Mouse (Mus musculus): ENCODE measurements at regions not wholly inside any gene's neighbourhood (a gene's known extent, or its start where the extent isn't known, plus 50 kb on each side); places are given as distances from the start of the nearest gene placed in this dataset.

GRCm38 (mm10) chr6:15865271-15865670 is 144.8 kb downstream of the Mdfic start:
- H3K9ac ChIP-seq: no peak overlapping the region
- ATAC-seq (ENCODE audit: low FRiP score) (no peak), DNase-seq (ENCODE audit: low spot score) (no peak)
- H3K36me3 ChIP-seq (replicated peaks; ENCODE audit: control insufficient read depth, insufficient read depth): no peaks in the 10 kb centered on the region
- no peaks in the 10 kb centered on the region for H3K27me3 ChIP-seq (ENCODE audit: control insufficient read depth, insufficient read depth, low read length)
- no peak overlapping the region for H3K4me3 ChIP-seq (replicated peaks; ENCODE audit: low read length)
- H3K4me2 ChIP-seq (replicated peaks): no peak overlapping the region
- no peak overlapping the region for H3K27ac ChIP-seq
- WGBS: 87% methylated on average over 3 of the region's 3 CpGs
- H3K9me3 ChIP-seq (ENCODE audit: control insufficient read depth, low read length): no peaks in the 10 kb centered on the region
- H3K4me1 ChIP-seq (replicated peaks; ENCODE audit: control insufficient read depth, insufficient read depth, low read length): no peaks in the 10 kb centered on the region

DNA sequence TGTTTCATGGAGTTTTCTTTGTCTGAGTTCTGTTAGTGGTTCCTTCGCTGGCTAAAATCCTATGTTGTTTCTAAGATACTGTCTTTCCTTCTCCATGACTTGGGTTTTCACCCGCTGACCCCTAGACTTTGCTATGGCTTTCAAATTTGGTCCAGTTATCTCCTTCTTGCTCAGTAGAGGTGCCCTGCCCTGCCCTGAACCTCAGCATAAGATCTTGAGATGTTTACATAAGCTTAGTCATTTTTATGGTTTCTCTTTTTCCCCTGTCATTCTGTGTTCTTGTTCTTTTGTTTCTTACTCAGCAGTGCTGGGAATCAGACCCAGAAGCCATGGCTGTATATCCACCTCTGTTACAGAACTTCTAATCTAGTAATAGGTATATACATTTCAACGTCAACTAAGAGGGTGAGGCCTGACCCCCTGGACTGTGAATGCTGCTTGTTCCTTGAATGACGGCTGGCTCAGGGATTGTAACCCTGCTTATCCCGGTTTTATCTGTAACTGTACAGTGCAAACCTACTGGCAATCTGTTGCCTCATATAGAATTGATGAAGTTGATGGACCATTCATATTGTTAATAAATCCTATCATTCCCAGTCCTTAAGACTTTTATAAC is 161.9 kb downstream of the Mdfic start:
- 96% methylated on average over 5 of the region's 5 CpGs for WGBS
- no peaks in the 10 kb centered on the region for H3K9me3 ChIP-seq (ENCODE audit: control insufficient read depth, low read length)
- no peak overlapping the region for H3K9ac ChIP-seq
- H3K27me3 ChIP-seq (ENCODE audit: control insufficient read depth, insufficient read depth, low read length): no peaks in the 10 kb centered on the region
- H3K4me2 ChIP-seq (replicated peaks): no peak overlapping the region
- H3K36me3 ChIP-seq (replicated peaks; ENCODE audit: control insufficient read depth, insufficient read depth): no peaks in the 10 kb centered on the region
- DNase-seq (ENCODE audit: low spot score) (no peak), ATAC-seq (ENCODE audit: low FRiP score) (no peak)
- no peak overlapping the region for H3K4me3 ChIP-seq (replicated peaks; ENCODE audit: low read length)
- H3K27ac ChIP-seq: no peak overlapping the region
- no peaks in the 10 kb centered on the region for H3K4me1 ChIP-seq (replicated peaks; ENCODE audit: control insufficient read depth, insufficient read depth, low read length)

GRCm38 (mm10) chr6:15893066-15893465 is 172.6 kb downstream of the Mdfic start:
- Histone ChIP-seq H3K9ac (no peak overlapping the region), H3K4me2 (replicated peaks) (no peak overlapping the region), H3K27ac (no peak overlapping the region), H3K27me3 (ENCODE audit: control insufficient read depth, insufficient read depth, low read length) (no peaks in the 10 kb centered on the region), H3K4me3 (replicated peaks; ENCODE audit: low read length) (no peak overlapping the region), H3K4me1 (replicated peaks; ENCODE audit: control insufficient read depth, insufficient read depth, low read length) (no peaks in the 10 kb centered on the region), H3K9me3 (ENCODE audit: control insufficient read depth, low read length) (no peaks in the 10 kb centered on the region), H3K36me3 (replicated peaks; ENCODE audit: control insufficient read depth, insufficient read depth) (no peaks in the 10 kb centered on the region)
- ATAC-seq (ENCODE audit: low FRiP score) (no peak), DNase-seq (ENCODE audit: low spot score) (no peak)
- 90% methylated on average over 5 of the region's 5 CpGs for WGBS

GRCm38 (mm10) chr6:15900495-15900894 is 180.0 kb downstream of the Mdfic start:
- Histone ChIP-seq H3K27me3 (ENCODE audit: control insufficient read depth, insufficient read depth, low read length) (no peaks in the 10 kb centered on the region), H3K4me1 (replicated peaks; ENCODE audit: control insufficient read depth, insufficient read depth, low read length) (no peaks in the 10 kb centered on the region), H3K9ac (no peak overlapping the region), H3K4me3 (replicated peaks; ENCODE audit: low read length) (no peak overlapping the region), H3K36me3 (replicated peaks; ENCODE audit: control insufficient read depth, insufficient read depth) (no peaks in the 10 kb centered on the region), H3K27ac (no peak overlapping the region), H3K9me3 (ENCODE audit: control insufficient read depth, low read length) (no peaks in the 10 kb centered on the region), H3K4me2 (replicated peaks) (no peak overlapping the region)
- DNase-seq (ENCODE audit: low spot score): no peak
- ATAC-seq (ENCODE audit: low FRiP score): no peak

- DNase-seq (ENCODE audit: low spot score) (no peak), ATAC-seq (ENCODE audit: low FRiP score) (peak; percentile 48; the same call in 1 of the 2 replicates)
- Histone ChIP-seq H3K9ac (no peak overlapping the region), H3K4me3 (replicated peaks; ENCODE audit: low read length) (no peak overlapping the region), H3K9me3 (ENCODE audit: control insufficient read depth, low read length) (no peaks in the 10 kb centered on the region), H3K4me1 (replicated peaks; ENCODE audit: control insufficient read depth, insufficient read depth, low read length) (no peaks in the 10 kb centered on the region), H3K36me3 (replicated peaks; ENCODE audit: control insufficient read depth, insufficient read depth) (no peaks in the 10 kb centered on the region), H3K27ac (no peak overlapping the region), H3K4me2 (replicated peaks) (no peak overlapping the region), H3K27me3 (ENCODE audit: control insufficient read depth, insufficient read depth, low read length) (no peaks in the 10 kb centered on the region)
- WGBS: 36% methylated on average over 2 of the region's 2 CpGs
Measured at GRCm38 (mm10) chr6:15902665-15903274, 182.3 kb downstream of the Mdfic start.

- Histone ChIP-seq H3K27me3 (ENCODE audit: control insufficient read depth, insufficient read depth, low read length) (no peaks in the 10 kb centered on the region), H3K9me3 (ENCODE audit: control insufficient read depth, low read length) (no peaks in the 10 kb centered on the region), H3K4me3 (replicated peaks; ENCODE audit: low read length) (no peak overlapping the region), H3K27ac (no peak overlapping the region), H3K4me1 (replicated peaks; ENCODE audit: control insufficient read depth, insufficient read depth, low read length) (no peaks in the 10 kb centered on the region), H3K4me2 (replicated peaks) (no peak overlapping the region), H3K9ac (no peak overlapping the region), H3K36me3 (replicated peaks; ENCODE audit: control insufficient read depth, insufficient read depth) (no peaks in the 10 kb centered on the region)
- DNase-seq (ENCODE audit: low spot score) (no peak), ATAC-seq (ENCODE audit: low FRiP score) (peak; percentile 14)
- 73% methylated on average over 1 of the region's 1 CpGs for WGBS
Measured at GRCm38 (mm10) chr6:15910420-15911167, 190.1 kb downstream of the Mdfic start.

DNA sequence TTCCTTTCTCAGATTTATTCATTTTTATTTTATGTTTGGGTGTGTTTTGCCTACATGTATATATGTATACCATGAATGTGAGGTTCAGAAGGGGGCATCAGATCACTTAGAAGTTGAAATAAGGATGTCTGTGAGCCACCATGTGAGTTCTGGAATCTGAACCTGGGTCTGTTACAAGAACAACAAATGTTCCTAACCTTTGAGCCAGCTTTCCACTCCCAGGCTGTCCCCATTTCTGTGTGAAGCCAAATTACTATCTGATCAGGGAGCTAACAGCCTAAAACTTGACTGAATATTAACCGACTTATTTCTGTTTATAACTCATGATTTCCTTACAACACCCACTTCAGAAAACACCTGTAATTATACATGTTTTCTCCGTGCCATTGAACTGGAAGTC is 209.2 kb downstream of the Mdfic start:
- H3K27me3 ChIP-seq (ENCODE audit: control insufficient read depth, insufficient read depth, low read length): no peaks in the 10 kb centered on the region
- H3K27ac ChIP-seq: no peak overlapping the region
- H3K4me2 ChIP-seq (replicated peaks): no peak overlapping the region
- no peaks in the 10 kb centered on the region for H3K9me3 ChIP-seq (ENCODE audit: control insufficient read depth, low read length)
- no peak overlapping the region for H3K9ac ChIP-seq
- 90% methylated on average over 2 of the region's 2 CpGs for WGBS
- no peak overlapping the region for H3K4me3 ChIP-seq (replicated peaks; ENCODE audit: low read length)
- no peak for ATAC-seq (ENCODE audit: low FRiP score)
- DNase-seq (ENCODE audit: low spot score): no peak
- H3K36me3 ChIP-seq (replicated peaks; ENCODE audit: control insufficient read depth, insufficient read depth): no peaks in the 10 kb centered on the region
- no peaks in the 10 kb centered on the region for H3K4me1 ChIP-seq (replicated peaks; ENCODE audit: control insufficient read depth, insufficient read depth, low read length)

- DNase-seq (ENCODE audit: low spot score) (no peak), ATAC-seq (ENCODE audit: low FRiP score) (no peak)
- 89% methylated on average over 2 of the region's 2 CpGs for WGBS
- Histone ChIP-seq H3K4me2 (replicated peaks) (no peak overlapping the region), H3K4me3 (replicated peaks; ENCODE audit: low read length) (no peak overlapping the region), H3K9me3 (ENCODE audit: control insufficient read depth, low read length) (no peaks in the 10 kb centered on the region), H3K36me3 (replicated peaks; ENCODE audit: control insufficient read depth, insufficient read depth) (no peaks in the 10 kb centered on the region), H3K27ac (no peak overlapping the region), H3K4me1 (replicated peaks; ENCODE audit: control insufficient read depth, insufficient read depth, low read length) (no peaks in the 10 kb centered on the region), H3K27me3 (ENCODE audit: control insufficient read depth, insufficient read depth, low read length) (no peaks in the 10 kb centered on the region), H3K9ac (no peak overlapping the region)
Measured at GRCm38 (mm10) chr6:15950251-15950650, 229.8 kb downstream of the Mdfic start.

- peak; percentile 35 for DNase-seq (ENCODE audit: low spot score)
- ATAC-seq (ENCODE audit: low FRiP score): no peak
- Histone ChIP-seq H3K9me3 (ENCODE audit: control insufficient read depth, low read length) (no peaks in the 10 kb centered on the region), H3K4me3 (replicated peaks; ENCODE audit: low read length) (no peak overlapping the region), H3K4me2 (replicated peaks) (no peak overlapping the region), H3K27ac (no peak overlapping the region), H3K9ac (no peak overlapping the region), H3K27me3 (ENCODE audit: control insufficient read depth, insufficient read depth, low read length) (no peaks in the 10 kb centered on the region), H3K4me1 (replicated peaks; ENCODE audit: control insufficient read depth, insufficient read depth, low read length) (no peaks in the 10 kb centered on the region), H3K36me3 (replicated peaks; ENCODE audit: control insufficient read depth, insufficient read depth) (no peaks in the 10 kb centered on the region)
- WGBS: 49% methylated on average over 5 of the region's 5 CpGs
Measured at GRCm38 (mm10) chr6:15987334-15987733, 266.9 kb downstream of the Mdfic start.
